Mouse (Mus musculus) lung, postnatal 0 days (tissue): ENCODE data around the gene Abracl.

Source experiments
- CTCF ChIP-seq: IDR thresholded peaks from 2 replicates; pipeline ENCODE4 v1.5.1; 2016; ENCODE audit warnings: antibody characterized with exemption, mild to moderate bottlenecking
- EP300 ChIP-seq: IDR thresholded peaks from 2 replicates; pipeline ENCODE4 v1.6.1; 2016; ENCODE audit warnings: antibody characterized with exemption, mild to moderate bottlenecking, control low read depth

- TF ChIP-seq CTCF (no peak), EP300 (no peak)
Observed at GRCm38 (mm10) chr10:18034408-18034807, 11.3 kb upstream of the Abracl start.
